Mouse (Mus musculus) heart, embryonic 11.5 days (tissue): ENCODE data around the gene Ankrd35. TPM values are rescaled to one million over a fixed set of nuclear protein-coding genes. Genes with fewer than 3 reads are reported as not detected.

Experiments
- ATAC-seq: fragments of 200-750 bp; cut with Nextera tagmentation; replicated peaks from 2 replicates; pipeline ENCODE4 v1.8.0; 2017; ENCODE audit warnings: moderate library complexity; ENCODE audit not compliant: insufficient number of reproducible peaks, low FRiP score, low TSS enrichment
- H3K27ac ChIP-seq: fragments of 300-500 bp; sonication (generic); 2 replicates; pipeline ENCODE4 v1.5.1; 2014; ENCODE audit warnings: mild to moderate bottlenecking, low read depth, low read length
- H3K27me3 ChIP-seq: fragments of 300-500 bp; sonication (generic); 2 replicates; pipeline ENCODE4 v1.6.1; 2014; ENCODE audit warnings: mild to moderate bottlenecking, low read length, mixed read lengths; ENCODE audit not compliant: control insufficient read depth, insufficient read depth
- H3K36me3 ChIP-seq: fragments of 300-500 bp; sonication (generic); 2 replicates; pipeline ENCODE4 v1.6.1; 2014; ENCODE audit warnings: mild to moderate bottlenecking, low read length, moderate library complexity, mixed read lengths; ENCODE audit not compliant: control insufficient read depth, insufficient read depth
- H3K4me1 ChIP-seq: fragments of 300-500 bp; sonication (generic); 2 replicates; pipeline ENCODE4 v1.6.1; 2014; ENCODE audit warnings: low read length; ENCODE audit not compliant: control insufficient read depth, insufficient read depth
- H3K4me2 ChIP-seq: fragments of 300-500 bp; sonication (generic); 2 replicates; pipeline ENCODE4 v1.6.1; 2014; ENCODE audit warnings: mild to moderate bottlenecking, moderate library complexity
- H3K4me3 ChIP-seq: fragments of 300-500 bp; sonication (generic); 2 replicates; pipeline ENCODE4 v1.5.1; 2014; ENCODE audit warnings: low read depth, low read length
- H3K9ac ChIP-seq: fragments of 300-500 bp; sonication (generic); 2 replicates; pipeline ENCODE4 v1.6.1; 2014; ENCODE audit warnings: mild to moderate bottlenecking, low read depth, low read length, moderate library complexity
- H3K9me3 ChIP-seq: fragments of 300-500 bp; sonication (generic); replicated peaks from 2 replicates; pipeline ENCODE4 v1.6.1; 2016; ENCODE audit warnings: low read length; ENCODE audit not compliant: control insufficient read depth
- WGBS: fragments of 180-500 bp; shearing (Covaris S2); extraction: QIAGEN DNeasy Blood & Tissue Kit; methylation state at CpG from one replicate; pipeline ENCODE4 v1.1.7; 2014; ENCODE audit not compliant: insufficient replicate concordance; 5-methylcytosine and 5-hydroxymethylcytosine counted together
- polyA plus RNA-seq: library from polyadenylated mRNA; unstranded; fragments of >200 nt; fragmentation: Nextera tagmentation; extraction: Ambion mirVana; gene quantifications from 2 replicates; pipeline ENCODE4 v1.2.1, GENCODE M21; 2014

Gene Ankrd35
- polyA plus RNA-seq, 1 experiment from 2014 or later = 0.33 TPM

- Histone ChIP-seq H3K9me3 (no peaks in the 10 kb centered on the region), H3K36me3 (no peaks in the 10 kb centered on the region), H3K4me3 (no peak overlapping the region), H3K4me1 (peaks cover 7% of the 10 kb centered on the region), H3K4me2 (no peak overlapping the region), H3K9ac (no peak overlapping the region), H3K27ac (no peak overlapping the region), H3K27me3 (peaks cover 3% of the 10 kb centered on the region; the same call in 1 of the 2 replicates)
- no peak for ATAC-seq
- 23% methylated on average over 3 of the region's 3 CpGs for WGBS
These were observed 22.6 kb downstream of the Ankrd35 start for GRCm38 (mm10) chr3:96692506-96692905.

- Histone ChIP-seq H3K9ac (no peak overlapping the region), H3K27ac (no peak overlapping the region), H3K4me3 (no peak overlapping the region), H3K4me1 (peaks cover 14% of the 10 kb centered on the region), H3K4me2 (no peak overlapping the region), H3K27me3 (peaks cover 3% of the 10 kb centered on the region; the same call in 1 of the 2 replicates), H3K36me3 (no peaks in the 10 kb centered on the region), H3K9me3 (no peaks in the 10 kb centered on the region)
- WGBS = 93% methylated on average over 1 of the region's 1 CpGs
- ATAC-seq = no peak
These were observed 23.6 kb downstream of the Ankrd35 start for GRCm38 (mm10) chr3:96693579-96693978.

GRCm38 (mm10) chr3:96696198-96696765 is 26.4 kb downstream of the Ankrd35 start, which contains the start of gene Pias3:
Gene Pias3 (plus strand): TSS chr3:96696384.
- peak; percentile 80 for ATAC-seq
- Histone ChIP-seq H3K4me1 (peaks cover 20% of the 10 kb centered on the region), H3K9ac (peak within 1 kb of the TSS; percentile 74), H3K27me3 (no peaks in the 10 kb centered on the region), H3K4me3 (peak within 1 kb of the TSS; percentile 61), H3K9me3 (no peaks in the 10 kb centered on the region), H3K27ac (peak within 1 kb of the TSS; percentile 86), H3K4me2 (peak within 1 kb of the TSS; percentile 85), H3K36me3 (peaks cover 12% of the 10 kb centered on the region)
- under 1% methylated on average over 35 of the region's 35 CpGs for WGBS

- peak; percentile 93 for ATAC-seq
- H3K9ac ChIP-seq = peak overlapping the region; percentile 74
- under 1% methylated on average over 70 of the region's 85 CpGs for WGBS
- no peaks in the 10 kb centered on the region for H3K9me3 ChIP-seq
- H3K4me1 ChIP-seq = peaks cover 20% of the 10 kb centered on the region
- peak overlapping the region; percentile 85 for H3K4me2 ChIP-seq
- no peaks in the 10 kb centered on the region for H3K27me3 ChIP-seq
- peak overlapping the region; percentile 61 for H3K4me3 ChIP-seq
- H3K36me3 ChIP-seq = peaks cover 18% of the 10 kb centered on the region
- peak overlapping the region; percentile 86 for H3K27ac ChIP-seq
These were observed 27.1 kb downstream of the Ankrd35 start for GRCm38 (mm10) chr3:96696766-96697732.

GRCm38 (mm10) chr3:96698993-96699690 is 29.2 kb downstream of the Ankrd35 start:
- no peak overlapping the region for H3K4me2 ChIP-seq
- 40% methylated on average over 19 of the region's 19 CpGs for WGBS
- no peak overlapping the region for H3K27ac ChIP-seq
- H3K4me1 ChIP-seq = peaks cover 20% of the 10 kb centered on the region
- no peak overlapping the region for H3K9ac ChIP-seq
- H3K36me3 ChIP-seq = peaks cover 31% of the 10 kb centered on the region
- no peak for ATAC-seq
- no peaks in the 10 kb centered on the region for H3K9me3 ChIP-seq
- H3K4me3 ChIP-seq = no peak overlapping the region
- H3K27me3 ChIP-seq = no peaks in the 10 kb centered on the region

GRCm38 (mm10) chr3:96700376-96700775 is 30.4 kb downstream of the Ankrd35 start:
- Histone ChIP-seq H3K4me2 (no peak overlapping the region), H3K9me3 (no peaks in the 10 kb centered on the region), H3K4me3 (no peak overlapping the region), H3K27ac (no peak overlapping the region), H3K27me3 (no peaks in the 10 kb centered on the region), H3K9ac (no peak overlapping the region), H3K36me3 (peaks cover 39% of the 10 kb centered on the region), H3K4me1 (peaks cover 20% of the 10 kb centered on the region)
- WGBS = 51% methylated on average over 7 of the region's 7 CpGs
- ATAC-seq = no peak

GRCm38 (mm10) chr3:96701003-96701402 is 31.1 kb downstream of the Ankrd35 start:
- H3K4me1 ChIP-seq = peaks cover 16% of the 10 kb centered on the region
- H3K9ac ChIP-seq = no peak overlapping the region
- H3K9me3 ChIP-seq = no peaks in the 10 kb centered on the region
- 84% methylated on average over 4 of the region's 4 CpGs for whole genome bisulfite sequencing
- H3K27ac ChIP-seq = no peak overlapping the region
- H3K27me3 ChIP-seq = no peaks in the 10 kb centered on the region
- H3K4me2 ChIP-seq = no peak overlapping the region
- no peak for ATAC-seq
- H3K36me3 ChIP-seq = peaks cover 39% of the 10 kb centered on the region
- H3K4me3 ChIP-seq = no peak overlapping the region

GRCm38 (mm10) chr3:96704778-96705177 is 34.8 kb downstream of the Ankrd35 start:
- 59% methylated on average over 11 of the region's 11 CpGs for WGBS
- no peak overlapping the region for H3K9ac ChIP-seq
- ATAC-seq = no peak
- H3K4me1 ChIP-seq = peaks cover 6% of the 10 kb centered on the region; the same call in 1 of the 2 replicates
- no peak overlapping the region for H3K4me2 ChIP-seq
- H3K27ac ChIP-seq = no peak overlapping the region
- H3K36me3 ChIP-seq = peaks cover 35% of the 10 kb centered on the region
- H3K9me3 ChIP-seq = no peaks in the 10 kb centered on the region
- peaks cover 3% of the 10 kb centered on the region; the same call in 1 of the 2 replicates for H3K27me3 ChIP-seq
- H3K4me3 ChIP-seq = no peak overlapping the region
